Mouse (Mus musculus) megakaryocyte-erythroid progenitor cell, adult 5-6 weeks (primary cell): ENCODE measurements around the gene Cd209a. TPM values are rescaled to one million over a fixed set of nuclear protein-coding genes. Genes with fewer than 3 reads are reported as not detected.
"Not testable (repeated sequence)": the region's sequence is repeated elsewhere in the genome, so short reads cannot be mapped to it uniquely, and the experiment has no call there.

Experiments
- ATAC-seq: replicated peaks from 2 replicates; pipeline ENCODE4 v1.8.0; 2016; ENCODE audit warnings: mild to moderate bottlenecking, inconsistent platforms; ENCODE audit not compliant: severe bottlenecking, poor library complexity, low FRiP score, low TSS enrichment
- total RNA-seq, 2 experiments: library from RNA; stranded (forward) in 1 of 2; stranded (reverse) in 1 of 2; fragments of 200-1000, 215-1000 nt in 1 of 2; fragments of >200 nt in 1 of 2; fragmentation: Nextera tagmentation in 1 of 2; gene quantifications; 2 replicates each; pipeline ENCODE4 v1.2.3; 2014 to 2017

Cd209a gene
- total RNA-seq (2014; fragmentation: Nextera tagmentation) (not detected in 2 replicates), total RNA-seq (2017) (0.19 TPM in 1 of 2 replicates, not detected in the other)

DNA sequence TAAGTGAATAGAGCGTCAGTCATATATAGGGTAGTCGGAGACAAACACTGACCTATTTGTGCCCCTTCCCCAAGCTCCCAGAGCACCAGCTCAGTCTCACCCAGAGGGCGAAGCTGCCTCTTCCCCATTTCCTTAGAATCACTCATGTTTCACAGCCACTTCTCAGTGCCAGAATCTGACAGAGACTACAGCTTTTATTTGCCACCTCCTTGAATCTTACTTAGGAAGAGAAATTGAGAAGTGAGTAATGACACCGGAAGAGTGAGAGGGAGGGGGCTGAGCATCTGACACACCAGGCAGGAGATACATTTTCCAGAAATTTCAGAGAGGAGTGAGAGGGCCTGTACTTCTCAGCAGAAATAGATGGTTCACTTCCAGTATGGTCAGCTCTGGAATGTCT lies at the start of gene Cd209a:
TSS of gene Cd209a (minus strand) at position 224 of the 400 bp plus-strand sequence.
- no peak for ATAC-seq

DNA sequence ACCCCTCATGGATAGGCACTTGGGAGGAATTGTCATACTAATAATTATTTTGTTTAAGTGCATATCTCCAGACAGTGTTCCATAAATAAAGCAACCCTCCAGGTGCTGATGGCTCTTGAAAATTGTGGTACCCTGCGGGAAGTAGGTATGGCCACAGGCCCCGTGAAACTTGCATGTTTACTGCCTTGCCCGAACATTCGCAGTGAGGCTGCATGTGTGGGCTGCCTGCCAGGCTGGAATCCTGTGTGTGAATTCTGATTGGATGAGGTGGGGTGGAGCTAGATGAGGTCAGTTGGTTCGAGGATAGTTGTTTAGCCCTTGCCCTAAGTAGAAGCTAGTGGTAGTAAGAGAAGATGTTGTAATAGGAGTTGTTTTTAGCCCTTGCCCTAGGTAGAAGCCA lies 19.9 kb upstream of the Cd209a start:
- ATAC-seq, result not testable (repeated sequence)

DNA sequence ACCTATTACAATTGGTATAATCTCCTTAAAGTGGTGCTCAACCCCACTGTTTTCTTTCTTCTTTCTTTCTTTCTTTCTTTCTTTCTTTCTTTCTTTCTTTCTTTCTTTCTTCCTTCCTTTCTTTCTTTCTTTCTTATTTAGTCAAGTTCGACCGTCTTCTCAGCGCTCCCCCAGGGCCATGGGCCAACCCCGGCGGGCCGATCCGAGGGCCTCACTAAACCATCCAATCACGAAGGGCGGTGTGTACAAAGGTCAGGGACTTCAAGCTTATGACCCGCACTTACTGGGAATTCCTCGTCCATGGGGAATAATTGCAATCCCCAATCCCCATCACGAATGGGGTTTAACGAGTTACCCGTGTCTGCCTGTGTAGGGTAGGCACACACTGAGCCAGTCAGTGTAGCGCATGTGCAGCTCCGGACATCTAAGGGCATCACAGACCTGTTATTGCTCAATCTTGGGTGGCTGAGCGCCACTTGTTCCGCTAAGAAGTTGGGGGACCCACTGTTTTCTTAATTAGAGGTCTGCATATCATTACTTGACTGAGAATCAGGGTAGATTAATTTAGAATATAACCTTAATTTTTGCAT lies 5.6 kb upstream of the Cd209a start:
- ATAC-seq, result peak; percentile 100

DNA sequence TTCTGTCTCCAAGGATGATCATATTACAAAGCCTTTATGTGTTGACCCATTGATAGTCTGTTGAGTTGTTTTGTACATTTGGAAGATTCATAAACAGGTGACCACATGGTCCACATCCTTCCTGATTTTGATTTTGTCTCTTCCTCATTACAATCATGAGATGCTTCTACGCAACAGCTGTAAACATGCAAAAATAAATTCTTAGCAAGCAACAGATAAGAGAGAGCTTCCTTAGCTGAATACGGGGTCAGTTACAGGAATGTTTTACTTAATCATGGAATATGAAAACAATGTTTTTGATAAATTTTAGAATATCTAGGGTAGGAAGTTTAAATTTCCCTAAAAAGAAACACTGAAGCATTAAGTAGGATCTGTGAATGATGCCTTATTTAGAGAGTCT lies 11.8 kb downstream of the Cd209a start:
- no peak for ATAC-seq

DNA sequence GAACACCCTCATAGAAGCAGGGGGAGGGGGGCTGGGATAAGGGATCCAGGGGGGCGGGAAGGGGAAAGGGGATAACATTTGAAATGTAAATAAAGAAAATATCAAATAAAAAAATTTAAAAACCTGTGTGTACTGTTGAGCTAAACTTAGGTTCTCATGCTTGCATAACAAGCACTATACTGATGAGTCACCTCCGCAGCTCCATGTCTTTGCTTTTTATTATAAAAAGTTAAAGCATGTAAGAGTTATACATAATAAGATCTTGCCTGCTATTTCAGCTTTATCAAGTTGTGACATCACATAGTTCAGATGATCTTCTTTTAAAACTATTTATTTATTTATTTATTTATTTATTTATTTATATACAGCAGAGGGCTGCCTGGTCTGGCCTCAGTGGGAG lies 13.2 kb downstream of the Cd209a start:
- ATAC-seq, result no peak

DNA sequence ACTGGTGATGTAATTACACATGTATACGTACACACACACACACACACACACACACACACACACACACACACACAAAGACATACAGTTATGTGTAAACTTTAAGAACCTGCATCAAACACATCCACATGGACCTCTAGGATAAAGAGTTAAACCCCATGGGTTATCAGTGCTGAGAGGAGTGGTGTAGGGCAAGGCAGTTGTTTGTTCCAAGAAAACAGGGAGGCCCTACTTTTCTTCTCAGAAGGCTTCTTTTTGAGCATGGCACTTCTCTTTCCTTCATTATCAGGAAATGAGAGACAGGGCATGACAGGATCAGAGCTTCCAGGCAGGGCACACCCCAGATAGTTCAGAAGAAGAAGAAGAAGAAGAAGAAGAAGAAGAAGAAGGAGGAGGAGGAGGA lies 14.7 kb downstream of the Cd209a start:
- no peak for ATAC-seq

DNA sequence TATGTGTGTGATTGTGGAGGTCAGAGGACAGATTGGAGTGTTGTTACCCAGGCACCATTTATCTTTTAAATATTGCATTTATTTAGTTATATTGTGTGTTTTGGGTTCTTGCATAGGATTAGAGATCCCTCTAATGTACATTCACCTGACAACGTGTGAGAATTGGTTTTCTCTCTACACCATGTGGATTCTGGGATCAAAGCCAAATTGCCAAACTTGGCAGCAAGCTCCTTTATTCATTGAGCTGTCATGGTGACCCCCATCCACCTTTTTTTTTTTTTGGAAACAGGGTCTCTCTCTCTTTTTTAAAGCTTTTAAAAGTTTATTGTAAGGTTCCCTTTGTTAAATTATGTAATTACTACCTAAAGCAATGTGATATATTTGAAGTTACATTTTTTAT lies 27.7 kb downstream of the Cd209a start:
- ATAC-seq, result no peak

DNA sequence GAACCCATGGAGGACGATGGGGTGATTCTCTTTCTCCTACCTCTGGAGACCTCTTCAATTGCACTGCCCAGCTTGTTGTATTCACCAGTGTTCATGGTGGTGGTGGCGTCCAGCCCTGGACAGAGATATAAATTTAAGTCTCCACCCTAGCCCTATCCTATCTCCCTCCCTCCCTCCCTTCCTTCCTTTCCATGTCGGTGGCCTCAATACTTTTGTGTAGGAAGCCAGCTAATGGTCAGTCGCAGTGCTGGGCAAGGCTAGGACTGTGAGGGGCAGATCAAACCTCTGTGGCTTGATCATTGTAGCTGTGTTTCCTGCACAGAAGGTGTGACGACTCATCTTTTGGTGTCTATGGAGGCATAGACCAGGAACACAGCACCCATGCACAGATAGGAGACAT lies 28.2 kb downstream of the Cd209a start, which contains the start of gene Clec4g:
TSS of gene Clec4g (minus strand) at position 101 of the 400 bp plus-strand sequence.
- no peak for ATAC-seq

DNA sequence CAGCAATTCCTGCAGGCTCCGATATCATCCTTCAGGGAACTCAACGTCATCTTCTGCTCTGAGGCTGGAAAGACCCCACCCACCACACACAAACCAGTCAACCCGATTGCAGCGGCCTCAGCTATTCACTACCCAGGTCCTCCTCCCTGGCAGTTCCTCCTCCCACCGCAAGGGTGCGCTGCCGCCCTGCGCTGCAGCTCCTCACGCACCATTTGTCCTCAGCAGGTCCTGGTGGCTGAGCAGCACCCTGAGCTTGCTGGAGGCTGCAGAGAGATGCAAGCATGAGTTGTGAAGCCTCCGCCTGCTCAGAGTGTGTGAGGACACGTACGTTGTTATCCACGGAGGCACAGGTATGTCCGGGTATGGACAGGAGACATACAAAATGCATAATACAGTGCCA lies 30.2 kb downstream of the Cd209a start:
- peak; percentile 97 for ATAC-seq

DNA sequence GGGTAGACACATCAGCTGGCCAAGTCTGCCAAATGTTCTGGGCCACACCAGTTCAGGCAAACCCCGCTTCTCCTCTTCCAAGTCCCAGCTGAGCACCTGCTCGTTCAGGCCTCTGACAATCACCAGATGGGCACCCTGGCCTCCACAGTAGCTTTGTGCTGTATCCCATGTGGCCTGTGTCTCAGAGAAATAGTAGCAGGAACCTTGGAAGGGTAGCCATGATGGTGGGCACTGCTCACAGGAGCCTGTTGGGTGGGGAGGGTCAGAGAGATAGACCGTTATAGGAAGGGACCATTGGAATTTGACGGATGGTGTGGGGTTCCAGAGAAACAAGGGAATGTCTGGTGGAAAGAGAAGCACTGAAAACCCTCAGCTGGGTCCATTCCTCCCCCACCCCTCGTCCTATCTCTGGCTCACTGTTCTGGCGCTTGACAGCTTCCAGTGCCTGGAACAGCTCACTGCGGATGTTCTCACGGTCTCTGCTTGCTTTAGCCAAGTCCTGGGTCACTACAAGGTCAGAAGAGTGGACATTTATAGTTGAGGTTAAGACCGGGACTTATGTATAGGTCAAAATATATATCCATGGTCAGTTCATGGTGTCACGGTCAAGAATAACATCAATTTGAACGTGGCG lies 31.3 kb downstream of the Cd209a start:
- ATAC-seq, result no peak

DNA sequence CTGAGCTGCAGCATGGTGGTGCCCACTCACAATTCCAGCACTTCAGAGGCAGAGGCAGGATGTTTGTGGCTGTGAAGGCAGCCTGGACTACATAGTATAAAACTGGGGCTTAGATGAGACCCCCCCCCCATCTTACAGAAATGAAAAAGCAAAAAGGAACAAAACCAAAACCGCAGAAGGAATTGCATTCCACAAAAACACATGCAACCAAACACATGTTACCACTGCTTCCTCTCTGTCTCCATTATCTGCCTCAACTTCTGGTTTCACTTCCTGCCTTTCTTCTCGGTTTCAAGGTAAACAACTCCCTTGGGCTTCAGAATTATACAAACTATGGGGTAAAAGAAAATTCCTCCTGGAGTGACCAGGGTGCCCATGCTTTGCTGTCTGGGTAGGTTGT lies 37.1 kb downstream of the Cd209a start:
- ATAC-seq, result no peak

DNA sequence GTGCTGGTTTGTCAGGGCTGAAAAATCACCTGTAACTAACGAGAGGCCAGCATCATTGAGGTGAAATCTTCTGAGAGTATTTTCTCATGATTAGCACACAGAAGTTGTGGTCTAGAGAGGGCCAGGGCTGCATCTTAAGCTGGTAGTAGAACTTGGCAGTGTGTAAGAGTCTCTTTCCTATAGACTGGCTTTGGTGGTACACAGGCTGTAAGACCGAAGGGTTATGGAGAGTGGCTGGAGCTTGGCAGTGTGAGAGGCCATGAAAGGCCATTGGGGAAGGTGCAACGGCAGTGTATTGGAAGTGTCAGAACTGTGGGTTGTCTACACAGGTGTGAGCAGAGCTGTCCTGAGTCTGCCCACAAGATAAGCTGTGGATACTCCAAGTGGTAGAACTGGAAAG lies 38.5 kb downstream of the Cd209a start:
- ATAC-seq, result no peak

DNA sequence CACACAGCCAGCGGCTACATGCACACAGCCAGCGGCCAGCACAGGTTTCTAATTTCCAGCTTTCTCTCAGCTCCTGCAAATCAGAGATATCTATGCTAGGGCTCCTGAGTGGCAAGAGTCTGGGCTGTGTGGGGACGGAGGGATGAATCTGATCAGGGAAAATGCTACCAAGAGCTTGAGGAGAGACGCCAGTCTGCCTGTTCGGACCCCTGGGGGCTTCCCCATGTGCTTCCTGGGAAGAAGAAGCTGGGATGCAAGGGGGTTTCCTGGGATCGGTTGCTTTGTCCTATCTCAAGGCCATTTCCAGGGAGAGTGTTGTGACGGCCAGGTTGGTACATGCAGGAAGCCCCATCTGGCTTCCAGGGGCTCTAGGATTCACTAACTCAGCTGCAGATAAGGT lies 41.2 kb downstream of the Cd209a start:
- ATAC-seq, result no peak

DNA sequence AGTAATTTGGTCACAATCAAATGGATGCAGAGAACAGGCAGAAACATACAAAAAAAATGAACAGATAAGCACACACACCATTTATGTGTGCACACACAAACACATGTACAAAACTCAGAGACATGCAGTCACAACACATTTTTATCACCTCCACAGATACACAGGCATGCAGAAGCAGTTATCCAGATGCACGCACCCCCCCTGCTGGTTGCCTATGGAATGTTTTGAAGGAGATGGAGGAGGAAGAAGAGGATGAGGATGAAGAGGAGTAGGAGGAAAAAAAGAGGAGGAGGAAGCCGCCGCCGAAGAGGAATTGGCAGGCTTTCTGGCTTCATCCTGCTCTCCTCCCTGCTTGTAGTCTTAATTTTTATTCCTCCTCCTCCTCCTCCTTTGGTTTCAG lies 43.1 kb downstream of the Cd209a start:
- peak; percentile 70 for ATAC-seq

DNA sequence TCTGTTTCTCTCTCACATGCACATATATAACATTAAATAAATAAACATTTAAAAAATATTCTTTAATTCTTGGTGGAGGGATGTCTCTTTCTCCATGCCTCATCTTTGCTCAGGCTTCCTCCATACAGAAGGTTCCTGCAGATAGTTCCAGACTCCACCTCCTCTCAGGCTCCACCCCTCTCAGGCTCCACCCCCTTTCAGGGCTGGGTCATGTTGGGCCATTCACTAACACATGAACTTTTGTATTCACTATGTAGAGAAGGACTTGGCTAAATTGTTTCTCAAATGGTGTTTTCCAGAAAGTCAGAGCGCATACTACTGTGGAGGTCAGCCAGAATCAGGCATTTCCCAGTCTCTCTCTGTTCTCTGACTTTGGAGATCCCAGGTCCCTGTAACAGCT lies 47.3 kb downstream of the Cd209a start:
- ATAC-seq, result peak; percentile 84

DNA sequence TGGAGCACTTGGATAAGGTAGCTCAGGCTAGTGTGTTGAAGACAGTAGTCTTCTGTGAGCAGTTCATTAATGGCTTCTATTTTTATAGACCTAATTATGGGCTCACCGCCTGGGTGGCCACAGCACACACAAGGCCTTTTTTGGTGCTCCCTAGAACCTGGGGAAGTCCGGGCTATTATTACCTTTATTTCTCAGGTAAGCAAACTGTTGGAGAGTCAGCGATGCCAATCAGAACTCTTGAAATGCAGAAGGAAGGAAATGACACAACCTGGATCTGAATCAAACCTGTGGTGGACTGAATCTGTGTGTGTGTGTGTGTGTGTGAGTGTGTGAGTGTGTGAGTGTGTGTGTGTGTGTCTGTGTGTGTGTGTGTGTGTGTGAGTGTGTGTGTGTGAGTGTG lies 54.7 kb downstream of the Cd209a start, which contains the start of gene Fcer2a:
TSS of gene Fcer2a (minus strand) at position 55 of the 400 bp plus-strand sequence.
- no peak for ATAC-seq

Other genes starting within 250 kb of the Cd209a start
- gene Mcoln1, start 248.5 kb downstream of the Cd209a start, total RNA-seq (2014; fragmentation: Nextera tagmentation), result 47.2 and 49.7 TPM in 2 replicates
- gene Mcoln1, start 248.5 kb downstream of the Cd209a start, total RNA-seq (2017), result 21.0 and 23.1 TPM in 2 replicates
- gene Pnpla6, start 233.6 kb downstream of the Cd209a start, total RNA-seq (2014; fragmentation: Nextera tagmentation), result 80.9 and 107 TPM in 2 replicates
- 28.9 and 35.4 TPM in 2 replicates for gene Pnpla6, start 233.6 kb downstream of the Cd209a start, total RNA-seq (2017)
- gene C330021F23Rik, start 181.0 kb downstream of the Cd209a start, total RNA-seq (2014; fragmentation: Nextera tagmentation), result not detected in 2 replicates
- gene C330021F23Rik, start 181.0 kb downstream of the Cd209a start, total RNA-seq (2017), result 0.61 and 1.0 TPM in 2 replicates
- 1.6 and 3.8 TPM in 2 replicates for gene Camsap3, start 161.7 kb downstream of the Cd209a start, total RNA-seq (2014; fragmentation: Nextera tagmentation)
- gene Camsap3, start 161.7 kb downstream of the Cd209a start, total RNA-seq (2017), result 0.42 and 0.52 TPM in 2 replicates
- 45.6 and 55.5 TPM in 2 replicates for gene Xab2, start 127.7 kb downstream of the Cd209a start, total RNA-seq (2014; fragmentation: Nextera tagmentation)
- 44.9 and 53.9 TPM in 2 replicates for gene Xab2, start 127.7 kb downstream of the Cd209a start, total RNA-seq (2017)
- 59.9 and 94.7 TPM in 2 replicates for gene Pet100, start 127.4 kb downstream of the Cd209a start, total RNA-seq (2014; fragmentation: Nextera tagmentation)
- 152 and 217 TPM in 2 replicates for gene Pet100, start 127.4 kb downstream of the Cd209a start, total RNA-seq (2017)
- not detected in 2 replicates for gene Pcp2, start 123.4 kb downstream of the Cd209a start, total RNA-seq (2014; fragmentation: Nextera tagmentation)
- gene Pcp2, start 123.4 kb downstream of the Cd209a start, total RNA-seq (2017), result not detected in 2 replicates
- 141 and 196 TPM in 2 replicates for gene Stxbp2, start 118.0 kb downstream of the Cd209a start, total RNA-seq (2014; fragmentation: Nextera tagmentation)
- 49.2 and 49.8 TPM in 2 replicates for gene Stxbp2, start 118.0 kb downstream of the Cd209a start, total RNA-seq (2017)
- not detected in 2 replicates for gene Retn, start 93.2 kb downstream of the Cd209a start, total RNA-seq (2014; fragmentation: Nextera tagmentation)
- gene Retn, start 93.2 kb downstream of the Cd209a start, total RNA-seq (2017), result not detected in 2 replicates
- gene Mcemp1, start 83.2 kb downstream of the Cd209a start, total RNA-seq (2014; fragmentation: Nextera tagmentation), result 2.7 TPM in 1 of 2 replicates, not detected in the other
- gene Mcemp1, start 83.2 kb downstream of the Cd209a start, total RNA-seq (2017), result not detected in 2 replicates
- 4.7 TPM in 1 of 2 replicates, not detected in the other for gene Fcor, start 76.6 kb downstream of the Cd209a start, total RNA-seq (2014; fragmentation: Nextera tagmentation)
- 19.2 TPM in 1 of 2 replicates, not detected in the other for gene Fcor, start 76.6 kb downstream of the Cd209a start, total RNA-seq (2017)
- 14.3 and 16.1 TPM in 2 replicates for gene Trappc5, start 72.7 kb downstream of the Cd209a start, total RNA-seq (2014; fragmentation: Nextera tagmentation)
- gene Trappc5, start 72.7 kb downstream of the Cd209a start, total RNA-seq (2017), result 22.2 and 31.3 TPM in 2 replicates
- not detected in 2 replicates for gene Fcer2a, start 54.8 kb downstream of the Cd209a start, total RNA-seq (2014; fragmentation: Nextera tagmentation)
- 0.38 TPM in 1 of 2 replicates, not detected in the other for gene Fcer2a, start 54.8 kb downstream of the Cd209a start, total RNA-seq (2017)
- gene Clec4g, start 28.3 kb downstream of the Cd209a start, total RNA-seq (2014; fragmentation: Nextera tagmentation), result not detected in 2 replicates
- gene Clec4g, start 28.3 kb downstream of the Cd209a start, total RNA-seq (2017), result not detected in 2 replicates
- not detected in 2 replicates for gene Cd209e, start 105.3 kb upstream of the Cd209a start, total RNA-seq (2014; fragmentation: Nextera tagmentation)
- gene Cd209e, start 105.3 kb upstream of the Cd209a start, total RNA-seq (2017), result not detected in 2 replicates
- gene Cd209d, start 129.6 kb upstream of the Cd209a start, total RNA-seq (2014; fragmentation: Nextera tagmentation), result not detected in 2 replicates
- not detected in 2 replicates for gene Cd209d, start 129.6 kb upstream of the Cd209a start, total RNA-seq (2017)
- not detected in 2 replicates for gene Cd209b, start 177.9 kb upstream of the Cd209a start, total RNA-seq (2014; fragmentation: Nextera tagmentation)
- gene Cd209b, start 177.9 kb upstream of the Cd209a start, total RNA-seq (2017), result not detected in 2 replicates
- not detected in 2 replicates for gene Cd209c, start 205.8 kb upstream of the Cd209a start, total RNA-seq (2014; fragmentation: Nextera tagmentation)
- not detected in 2 replicates for gene Cd209c, start 205.8 kb upstream of the Cd209a start, total RNA-seq (2017)